Mouse (Mus musculus): ENCODE results near the gene Scoc.

Scoc gene

DNA sequence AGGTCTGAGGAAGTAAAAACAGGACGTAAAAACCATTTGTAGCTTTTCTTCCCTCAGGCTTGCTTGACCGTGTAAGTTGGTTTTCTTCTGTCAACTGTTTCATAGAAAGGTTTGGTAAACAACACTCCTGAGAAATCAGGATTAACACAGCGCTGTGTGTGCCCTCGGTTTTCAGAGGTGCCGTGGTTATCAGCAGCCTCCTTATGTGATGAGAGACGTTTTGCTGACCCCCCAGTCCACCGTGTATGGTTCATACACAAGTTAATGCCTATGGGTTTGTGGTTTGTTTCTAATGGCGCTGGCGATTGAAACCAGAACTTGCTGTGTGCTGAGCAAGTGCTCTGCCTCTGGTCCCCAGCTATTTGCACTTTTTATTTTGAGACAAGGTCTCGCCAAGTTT lies 52.6 kb downstream of the Scoc start:
- no peak for DNase-seq (ENCODE audit: low read depth, low spot score)

DNA sequence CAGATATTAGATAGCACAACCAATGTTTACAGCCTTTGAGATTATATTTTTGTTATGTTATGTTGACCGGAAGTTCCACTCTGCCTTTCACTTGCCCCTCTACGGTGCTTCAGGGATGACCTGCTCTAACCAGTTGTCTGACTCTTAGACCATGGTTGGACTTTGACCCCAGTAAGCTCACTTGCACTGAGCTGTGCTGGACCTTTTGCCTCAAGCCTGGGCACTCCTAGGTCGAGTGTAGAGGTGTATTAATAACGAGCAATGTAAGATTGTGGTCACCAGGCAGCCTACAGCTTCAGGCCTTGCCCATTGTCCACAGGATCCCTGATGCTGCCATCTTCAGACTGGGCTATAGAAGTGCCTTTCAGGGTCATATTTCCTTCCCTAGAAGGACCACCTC lies 60.5 kb downstream of the Scoc start:
- DNase-seq (ENCODE audit: low read depth, low spot score), result no peak

DNA sequence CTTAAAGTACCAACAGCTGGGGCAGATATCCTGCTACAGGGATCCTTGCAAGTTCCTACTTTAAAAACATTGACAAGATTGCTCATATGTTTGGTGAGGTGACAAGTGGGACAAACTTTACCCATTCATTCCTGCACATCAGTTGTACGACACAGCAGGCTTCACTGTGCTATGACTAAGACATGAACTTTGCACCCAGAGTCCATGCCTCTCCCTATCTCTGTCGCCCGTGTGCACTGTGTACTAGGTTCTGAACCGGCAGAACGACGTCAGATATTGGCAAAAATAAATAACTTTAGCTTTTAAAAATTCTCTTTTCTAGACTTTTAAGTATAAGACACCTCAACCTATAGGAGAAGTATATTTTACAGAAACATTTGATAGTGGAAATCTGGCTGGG lies 61.5 kb downstream of the Scoc start:
- no peak for DNase-seq (ENCODE audit: low read depth, low spot score)

DNA sequence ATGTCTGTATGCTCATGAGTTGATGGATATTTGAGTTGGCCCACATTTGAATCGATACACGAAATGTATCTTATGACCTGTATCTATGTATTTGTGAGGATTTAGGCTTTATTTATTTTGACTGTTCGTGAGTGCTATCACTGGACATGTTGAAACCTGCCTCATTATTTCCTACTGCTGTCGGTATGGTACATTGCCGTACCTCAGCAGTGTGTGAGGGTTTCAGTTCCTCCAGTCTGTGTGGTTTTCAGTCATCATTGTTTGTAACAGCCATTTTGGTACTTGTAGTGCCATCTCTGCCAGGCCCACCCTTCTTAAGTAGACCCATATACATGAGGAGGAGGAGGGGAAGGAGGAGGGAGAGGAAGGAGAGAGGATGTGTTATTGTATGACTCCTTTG lies 63.9 kb downstream of the Scoc start:
- DNase-seq (ENCODE audit: low read depth, low spot score), result no peak

DNA sequence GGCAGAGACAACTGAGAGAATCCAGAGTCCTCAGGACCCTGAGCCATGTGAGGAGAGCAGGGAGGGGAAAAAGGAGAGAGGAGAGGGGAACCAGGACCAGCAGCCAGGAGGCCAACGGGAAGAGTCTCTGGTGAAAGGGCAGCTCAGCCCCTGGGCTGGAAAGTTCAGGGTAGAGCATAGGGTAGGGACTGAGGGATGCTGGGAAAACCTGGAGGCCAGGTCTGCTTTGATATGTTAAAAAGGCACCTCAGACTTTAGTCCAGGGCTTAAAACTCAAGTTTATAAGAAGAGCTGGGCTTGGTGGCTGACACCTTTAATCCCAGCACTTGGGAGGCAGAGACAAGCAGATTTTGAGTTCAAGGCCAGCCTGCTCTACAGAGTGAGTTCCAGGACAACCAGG lies 65.7 kb downstream of the Scoc start:
- DNase-seq (ENCODE audit: low read depth, low spot score), result no peak

DNA sequence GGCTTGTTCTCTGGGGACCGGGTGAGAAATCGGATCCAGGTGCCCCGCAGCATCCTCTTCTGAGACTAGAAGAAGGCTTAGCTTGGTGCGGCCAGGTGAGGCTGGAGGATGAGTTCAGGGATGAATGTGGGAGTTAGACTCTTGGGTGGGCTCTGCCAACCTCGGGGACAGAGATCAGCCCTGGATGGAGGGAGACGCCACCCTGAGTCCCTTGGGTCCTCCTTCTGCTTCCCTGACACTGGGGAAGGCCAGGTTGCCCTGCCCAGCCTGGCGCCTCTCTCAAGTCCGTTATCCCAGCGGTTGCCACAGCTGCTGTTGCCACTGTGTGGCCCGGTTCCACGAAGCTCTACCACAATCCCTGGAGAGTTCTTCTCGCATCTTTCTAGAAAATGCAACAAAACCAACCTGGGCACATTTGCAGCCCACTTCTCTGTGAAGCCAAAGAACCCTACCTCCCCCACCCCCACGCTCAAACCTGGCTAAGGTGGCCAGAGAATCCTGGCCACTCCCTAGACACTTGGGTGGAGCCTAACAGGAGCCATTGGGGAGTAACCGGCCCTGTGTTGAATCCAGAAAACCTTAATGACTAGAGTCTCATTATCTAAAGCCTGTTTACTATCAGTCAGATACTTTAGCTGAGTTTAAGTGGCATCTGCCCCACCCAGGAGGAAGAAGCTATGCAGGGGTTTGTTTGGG lies 68.0 kb downstream of the Scoc start:
- no peak for DNase-seq (ENCODE audit: low read depth, low spot score)

DNA sequence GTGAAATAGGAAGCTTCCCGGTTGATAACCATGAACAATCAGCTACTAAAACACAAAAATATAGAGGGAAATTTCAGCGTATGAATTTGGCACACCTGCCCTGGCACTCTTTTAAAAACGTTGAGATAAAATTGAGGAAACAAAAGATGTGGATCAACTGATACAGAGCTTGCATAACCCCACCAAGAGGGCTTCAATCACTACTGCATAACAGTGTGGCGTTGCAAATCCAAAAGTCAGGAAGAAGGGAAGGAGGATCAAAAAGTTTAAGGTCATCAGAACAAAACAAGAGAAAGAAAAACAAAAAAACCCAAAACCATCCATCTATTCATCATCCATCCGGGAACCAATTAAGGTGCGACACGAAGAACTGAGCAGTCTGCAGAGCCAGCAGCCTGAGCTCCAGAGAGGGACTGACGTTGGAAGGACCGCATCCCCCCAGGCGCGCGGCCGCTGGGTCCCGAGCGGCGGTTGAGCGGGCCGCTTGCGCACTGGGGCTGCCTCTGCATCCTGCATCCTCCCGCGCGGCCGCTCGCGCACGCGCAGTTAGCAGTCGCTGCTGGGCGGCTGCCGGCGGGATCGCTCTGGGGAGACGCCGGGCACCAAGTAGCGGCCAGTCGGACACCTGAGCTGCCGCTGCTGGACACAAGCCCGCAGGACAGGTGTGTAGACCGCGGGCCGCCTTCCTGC lies 68.7 kb downstream of the Scoc start, which contains the start of gene Clgn:
Clgn (plus strand) TSS at position 552 of the 690 bp plus-strand sequence.
- DNase-seq (ENCODE audit: low read depth, low spot score), result no peak

DNA sequence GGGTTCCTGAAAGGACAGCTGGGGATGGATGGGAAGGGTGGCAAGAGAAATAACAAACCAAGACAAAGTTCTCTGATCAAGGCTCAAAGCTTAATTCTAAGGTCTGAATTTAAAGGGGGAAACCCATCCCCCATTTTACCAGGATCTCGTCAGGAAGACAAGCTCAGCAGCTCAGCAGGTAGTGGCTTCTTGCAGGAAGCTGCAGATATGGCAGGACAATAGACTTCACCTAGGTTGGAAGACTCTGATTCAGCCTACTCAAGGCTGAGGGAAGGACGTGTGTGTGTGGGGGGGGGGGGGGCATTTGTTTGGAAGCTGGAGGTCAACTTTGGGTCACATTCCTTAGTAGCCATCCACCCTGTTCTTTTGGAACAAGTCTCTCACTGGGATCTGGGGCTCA lies 75.3 kb downstream of the Scoc start:
- DNase-seq (ENCODE audit: low read depth, low spot score), result no peak

DNA sequence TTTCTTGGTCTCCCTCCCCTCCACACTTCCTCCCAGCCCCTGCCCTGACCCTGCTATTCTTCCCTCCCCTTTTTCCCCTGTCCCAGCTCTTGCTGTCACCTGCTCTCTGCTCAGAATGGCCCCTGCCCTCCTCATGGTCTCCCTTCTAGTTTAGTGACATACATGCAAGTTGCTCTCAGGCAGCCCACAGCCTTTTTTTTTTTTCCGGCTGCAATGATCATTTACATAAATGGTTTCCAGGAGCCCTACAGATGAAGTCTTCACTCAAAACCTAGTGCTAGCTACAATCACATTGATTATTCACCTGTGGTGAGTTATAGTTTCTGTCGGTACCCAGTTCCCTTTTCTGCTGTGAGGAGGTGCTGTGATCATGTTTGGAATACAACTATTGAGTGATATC lies 77.2 kb downstream of the Scoc start:
- no peak for DNase-seq (ENCODE audit: low read depth, low spot score)

DNA sequence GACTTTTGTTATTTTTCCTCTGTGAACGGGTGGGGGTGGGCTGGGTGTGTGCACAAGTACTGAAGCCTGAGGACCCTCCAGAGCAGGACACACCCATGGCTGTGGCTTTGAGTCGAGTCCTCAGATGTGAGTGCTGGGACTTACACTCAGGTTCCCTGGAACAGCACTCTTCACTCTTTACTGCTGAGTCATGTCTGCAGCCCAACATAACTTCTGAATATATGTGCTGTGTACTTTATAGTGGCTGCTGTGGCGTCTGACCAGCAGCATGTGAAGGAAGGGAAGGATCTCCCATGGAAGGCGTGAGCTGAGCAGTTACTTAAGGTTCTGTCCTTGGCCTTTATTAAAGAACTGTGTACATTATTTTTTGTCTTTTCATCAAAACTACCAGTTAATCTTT lies 78.0 kb downstream of the Scoc start:
- no peak for DNase-seq (ENCODE audit: low read depth, low spot score)
